Mouse (Mus musculus) spleen, postnatal 0 days (tissue): ENCODE measurements around the gene Uchl5. TPM values are rescaled to one million over a fixed set of nuclear protein-coding genes. Genes with fewer than 3 reads are reported as not detected.

Experiments used
- polyA plus RNA-seq: library from polyadenylated mRNA; unstranded; fragments of >200 nt; fragmentation: Nextera tagmentation; extraction: Ambion mirVana; gene quantifications from 2 replicates; pipeline ENCODE4 v1.2.1, GENCODE M21; 2015

Gene Uchl5
- polyA plus RNA-seq: 90.2 and 91.8 TPM in 2 replicates

DNA sequence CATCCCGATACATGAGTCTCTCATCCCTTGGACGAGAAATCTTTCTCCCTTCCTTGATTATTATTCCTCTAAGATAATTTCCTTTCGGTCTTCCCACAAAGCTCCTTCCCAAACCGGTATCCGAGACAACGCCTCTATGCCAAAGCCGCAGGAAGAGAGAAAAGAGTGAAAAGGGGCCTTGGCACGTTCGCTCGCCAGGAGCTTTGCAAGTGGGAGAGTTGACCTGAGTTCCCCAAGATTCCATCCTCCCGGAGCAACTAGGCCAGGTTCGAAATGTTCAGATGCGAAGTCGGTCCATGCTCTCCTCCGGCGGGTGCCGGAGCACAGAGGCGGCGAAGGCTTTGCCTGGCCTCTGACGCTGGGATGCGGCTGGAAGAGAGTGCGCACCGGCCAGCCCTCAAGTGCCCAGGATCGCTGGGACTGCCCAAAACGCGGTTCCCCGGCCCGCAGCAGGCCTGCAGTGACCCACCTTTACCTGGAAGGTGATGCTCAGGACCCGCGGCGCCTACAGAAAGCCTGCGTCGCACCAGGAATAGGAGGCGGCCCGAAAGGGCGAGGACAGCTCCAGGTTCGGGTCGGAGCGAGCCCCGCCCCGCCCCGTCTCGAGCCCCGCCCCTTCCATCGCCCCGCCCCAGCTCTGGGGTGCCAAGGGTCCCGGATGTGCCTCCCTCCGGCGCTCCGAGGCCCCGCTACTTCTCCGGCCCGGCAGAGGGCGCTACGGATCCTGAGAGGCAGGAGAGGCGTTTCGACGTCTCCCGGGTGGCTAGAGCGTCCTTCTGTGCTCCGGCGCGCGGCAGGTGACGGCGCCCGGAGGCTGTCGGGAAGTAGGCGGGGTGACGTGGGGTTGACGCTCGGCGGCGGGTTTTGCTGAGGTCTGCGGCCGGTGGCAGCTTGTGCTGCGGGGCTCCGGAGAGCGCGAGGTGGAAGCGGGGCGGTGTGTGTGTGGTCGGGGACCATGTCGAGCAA lies at the start of gene Uchl5, which contains the start of gene Trove2:
Uchl5 (plus strand) TSS at position 827 of the 966 bp plus-strand sequence.
Trove2 (minus strand) TSS at position 623 of the 966 bp plus-strand sequence.

Other genes starting within 250 kb of the Uchl5 start
- 0.22 and 0.25 TPM in 2 replicates for gene B3galt2, start 136.6 kb upstream of the Uchl5 start, polyA plus RNA-seq
- gene Cdc73, start 74.4 kb upstream of the Uchl5 start, polyA plus RNA-seq: 13.4 and 15.1 TPM in 2 replicates
- gene Glrx2, start 60.9 kb upstream of the Uchl5 start, polyA plus RNA-seq: 73.6 and 80.0 TPM in 2 replicates
- 2.7 and 3.7 TPM in 2 replicates for gene Trove2, start 204 bp upstream of the Uchl5 start, polyA plus RNA-seq
- gene Rgs2, start 226.9 kb downstream of the Uchl5 start, polyA plus RNA-seq: 46.1 and 50.9 TPM in 2 replicates